Mouse (Mus musculus) myocyte (in vitro differentiated cells): ENCODE measurements around the gene Fam174b.

Experiments
- E2F4 ChIP-seq: IDR thresholded peaks from one replicate; pipeline ENCODE4 v1.6.1; 2011; ENCODE audit warnings: mild to moderate bottlenecking, control low read depth, moderate library complexity; ENCODE audit not compliant: insufficient read depth
- MAX ChIP-seq: IDR thresholded peaks from one replicate; pipeline ENCODE4 v1.6.1; 2011; ENCODE audit warnings: low read depth, mild to moderate bottlenecking, control low read depth
- MYOG ChIP-seq, 3 experiments: IDR thresholded peaks; one replicate each; pipeline ENCODE4 v1.6.1; 2011; ENCODE audit warnings: control low read depth in 2 of 3, low read depth in 2 of 3, mild to moderate bottlenecking in 2 of 3; ENCODE audit not compliant: insufficient read length in 2 of 3, control insufficient read depth in 1 of 3, insufficient read depth in 1 of 3
- POLR2A ChIP-seq: IDR thresholded peaks from one replicate; pipeline ENCODE4 v1.6.1; 2011; ENCODE audit warnings: low read depth, mild to moderate bottlenecking, control low read depth, moderate library complexity; ENCODE audit not compliant: insufficient read length
- POLR2AphosphoS2 ChIP-seq: IDR thresholded peaks from one replicate; pipeline ENCODE4 v1.6.1; 2011; ENCODE audit warnings: low read depth, control low read depth; ENCODE audit not compliant: insufficient read length

- TF ChIP-seq POLR2A (no peak), E2F4 (no peak), MAX (no peak), MYOG (IDR thresholded peaks at IDR 0.05; ENCODE audit: control insufficient read depth in 1 of 3, insufficient read depth in 1 of 3, insufficient read length in 2 of 3, low read depth in 2 of 3) (no peak), POLR2AphosphoS2 (no peak)
These were observed 47.4 kb downstream of the Fam174b start for GRCm38 (mm10) chr7:73787513-73787912.
